Mouse (Mus musculus) T-helper 17 cell (primary cell): ENCODE measurements around the gene Alyref.
"Not testable (repeated sequence)": the region's sequence is repeated elsewhere in the genome, so short reads cannot be mapped to it uniquely, and the experiment has no call there.

ENCODE experiments used
- in situ Hi-C, 2 experiments: fragments of 300-600 bp; cut with MboI, MseI; formaldehyde crosslinking; loops; 1 replicate in 1 of 2; 2 replicates in 1 of 2; pipeline ENCODE4 v1.15.1; 2025; ENCODE audit warnings: high pct_unique_total_duplicates in 2 of 2

Gene Alyref

GRCm38 (mm10) chr11:120605667-120606066, 7.5 kb upstream of the Alyref start:
- in situ Hi-C loops: no loop called here

- in situ Hi-C loops: no loop called here
These were observed 5.4 kb upstream of the Alyref start for GRCm38 (mm10) chr11:120603545-120603944.

GRCm38 (mm10) chr11:120600716-120601115, 2.6 kb upstream of the Alyref start:
- in situ Hi-C loops: no loop called here

- in situ Hi-C loops: loop anchor here in 1 of 2 experiments (10.0 kb wide), 1 partner anchor 356 kb away; no protein-coding TSS in a partner anchor
These were observed 905 bp upstream of the Alyref start for GRCm38 (mm10) chr11:120598990-120599549.

GRCm38 (mm10) chr11:120597240-120598235, 627 bp downstream of the Alyref start:
- in situ Hi-C loops: loop anchor here in 1 of 2 experiments (10.0 kb wide), 1 partner anchor 357 kb away; no protein-coding TSS in a partner anchor

- in situ Hi-C loops: no loop called here
These were observed 9.6 kb downstream of the Alyref start for GRCm38 (mm10) chr11:120588531-120588930.

- in situ Hi-C loops: no loop called here
These were observed 14.2 kb downstream of the Alyref start for GRCm38 (mm10) chr11:120583937-120584336.

- in situ Hi-C loops: not testable (repeated sequence)
These were observed 15.2 kb downstream of the Alyref start for GRCm38 (mm10) chr11:120582982-120583293.

- in situ Hi-C loops: no loop called here
These were observed 15.7 kb downstream of the Alyref start for GRCm38 (mm10) chr11:120582268-120582981.

GRCm38 (mm10) chr11:120581490-120582267, 16.5 kb downstream of the Alyref start, which contains the start of gene Arhgdia:
Gene Arhgdia, minus strand, starts transcription at chr11:120581624.
- in situ Hi-C loops: no loop called here

GRCm38 (mm10) chr11:120580871-120581331, 17.3 kb downstream of the Alyref start:
- in situ Hi-C loops: no loop called here

- in situ Hi-C loops: no loop called here
These were observed 18.0 kb downstream of the Alyref start for GRCm38 (mm10) chr11:120580190-120580589.

- in situ Hi-C loops: no loop called here
These were observed 18.7 kb downstream of the Alyref start for GRCm38 (mm10) chr11:120579316-120580107.

GRCm38 (mm10) chr11:120578694-120579243, 19.4 kb downstream of the Alyref start:
- in situ Hi-C loops: no loop called here

- in situ Hi-C loops: no loop called here
These were observed 20.0 kb downstream of the Alyref start for GRCm38 (mm10) chr11:120578024-120578693.

- in situ Hi-C loops: no loop called here
These were observed 20.7 kb downstream of the Alyref start for GRCm38 (mm10) chr11:120577211-120578023.

GRCm38 (mm10) chr11:120576365-120576981, 21.7 kb downstream of the Alyref start:
- in situ Hi-C loops: no loop called here

GRCm38 (mm10) chr11:120575940-120576339, 22.2 kb downstream of the Alyref start:
- in situ Hi-C loops: no loop called here
